Mouse (Mus musculus) liver, embryonic 13.5 days (tissue): Measurements from ENCODE around the gene Ncan. TPM values are rescaled to one million over a fixed set of nuclear protein-coding genes. Genes with fewer than 3 reads are reported as not detected.
A peak's percentile ranks its signal among the peaks of the same experiment; 100 is the strongest.

Experiments
- ATAC-seq: fragments of 200-750 bp; cut with Nextera tagmentation; 2 replicates; pipeline ENCODE4 v1.8.0; 2017; ENCODE audit warnings: low read depth, mild to moderate bottlenecking, moderate number of reproducible peaks, moderate library complexity
- DNase-seq: peaks from one replicate; pipeline ENCODE4 v3.0.0; 2022
- H3K27ac ChIP-seq: fragments of 300-500 bp; sonication (generic); 2 replicates; pipeline ENCODE4 v1.5.1; 2015; ENCODE audit warnings: moderate library complexity, mild to moderate bottlenecking, inconsistent platforms
- H3K27me3 ChIP-seq: fragments of 300-500 bp; sonication (generic); 2 replicates; pipeline ENCODE4 v1.6.1; 2015; ENCODE audit warnings: mild to moderate bottlenecking, inconsistent platforms
- H3K36me3 ChIP-seq: fragments of 300-500 bp; sonication (generic); 2 replicates; pipeline ENCODE4 v1.6.1; 2015; ENCODE audit warnings: mild to moderate bottlenecking, inconsistent platforms
- H3K4me1 ChIP-seq: fragments of 300-500 bp; sonication (generic); replicated peaks from 2 replicates; pipeline ENCODE4 v1.6.1; 2015; ENCODE audit warnings: inconsistent platforms
- H3K4me2 ChIP-seq: fragments of 300-500 bp; sonication (generic); 2 replicates; pipeline ENCODE4 v1.6.1; 2015; ENCODE audit warnings: inconsistent platforms, mild to moderate bottlenecking, moderate library complexity
- H3K4me3 ChIP-seq: fragments of 300-500 bp; sonication (generic); replicated peaks from 2 replicates; pipeline ENCODE4 v1.5.1; 2015; ENCODE audit warnings: mild to moderate bottlenecking, inconsistent platforms
- H3K9ac ChIP-seq: fragments of 300-500 bp; sonication (generic); 2 replicates; pipeline ENCODE4 v1.6.1; 2015; ENCODE audit warnings: mild to moderate bottlenecking, inconsistent platforms
- H3K9me3 ChIP-seq: fragments of 300-500 bp; sonication (generic); replicated peaks from 2 replicates; pipeline ENCODE4 v1.6.1; 2016; ENCODE audit warnings: inconsistent platforms
- whole genome bisulfite sequencing: fragments of 180-500 bp; shearing (Covaris S2); methylation state at CpG from one replicate; pipeline ENCODE4 v1.1.7; 2015; ENCODE audit not compliant: insufficient replicate concordance; 5-methylcytosine and 5-hydroxymethylcytosine counted together
- polyA plus RNA-seq: library from polyadenylated mRNA; unstranded; fragments of >200 nt; fragmentation: Nextera tagmentation; extraction: Ambion mirVana; gene quantifications from 2 replicates; pipeline ENCODE4 v1.2.1, GENCODE M21; 2015

Ncan gene
- polyA plus RNA-seq, 1 experiment from 2014 or later = 0.13 TPM

DNA sequence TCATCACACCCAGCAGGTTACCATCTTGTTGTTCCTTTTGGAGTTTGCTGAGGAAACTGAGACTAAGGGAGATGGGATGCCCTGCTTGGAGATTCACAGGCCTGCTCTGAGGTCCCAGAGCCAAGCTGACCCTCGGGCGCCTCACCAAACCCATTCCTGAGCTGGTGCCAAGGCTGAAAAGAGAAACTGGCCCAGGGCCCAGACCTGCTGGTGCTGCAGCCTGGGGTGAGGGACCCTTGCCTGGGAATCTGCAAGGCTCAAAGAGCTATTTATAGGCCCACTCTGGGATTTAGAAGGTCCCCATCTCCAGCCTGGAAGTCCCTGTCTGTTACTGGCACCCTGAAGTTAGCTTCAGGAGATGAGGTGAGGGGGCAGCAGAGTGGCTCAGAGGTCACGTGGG, 7.8 kb upstream of the Ncan start:
- Histone ChIP-seq H3K4me1 (peaks cover 37% of the 10 kb centered on the region), H3K36me3 (peaks cover 13% of the 10 kb centered on the region), H3K27ac (no peak overlapping the region), H3K9ac (0 out of 2 replicates have a peak overlapping the region, but pooled peaks have one; percentile 10), H3K27me3 (peaks cover 14% of the 10 kb centered on the region), H3K9me3 (no peaks in the 10 kb centered on the region), H3K4me2 (no peak overlapping the region), H3K4me3 (no peak overlapping the region)
- WGBS = 62% methylated on average over 3 of the region's 3 CpGs
- ATAC-seq = no peak
- DNase-seq = no peak

DNA sequence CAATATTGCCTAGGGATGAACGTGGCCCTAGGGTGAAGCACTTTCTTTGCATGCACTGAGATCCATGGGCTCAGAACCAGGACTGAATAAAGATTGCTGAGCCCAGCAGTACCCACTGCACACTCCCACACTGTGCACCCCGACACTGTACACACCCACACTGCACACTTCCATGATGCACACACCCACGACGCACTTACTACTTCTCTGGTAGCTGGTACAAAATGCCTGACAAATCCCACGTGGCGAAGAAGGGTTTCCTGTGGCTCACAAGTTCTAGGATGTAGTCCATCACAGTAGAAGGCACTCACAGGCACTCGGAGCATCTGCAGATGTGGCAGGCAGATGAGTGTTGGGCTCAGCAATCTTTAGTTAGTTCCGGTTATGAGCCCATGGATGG, 4.3 kb upstream of the Ncan start:
- no peaks in the 10 kb centered on the region for H3K9me3 ChIP-seq
- ATAC-seq (no peak), DNase-seq (no peak)
- no peak overlapping the region for H3K4me3 ChIP-seq
- WGBS = 49% methylated on average over 8 of the region's 8 CpGs
- no peak overlapping the region for H3K9ac ChIP-seq
- H3K27ac ChIP-seq = no peak overlapping the region
- H3K4me2 ChIP-seq = no peak overlapping the region
- H3K4me1 ChIP-seq = peaks cover 8% of the 10 kb centered on the region
- H3K27me3 ChIP-seq = peaks cover 41% of the 10 kb centered on the region
- H3K36me3 ChIP-seq = no peaks in the 10 kb centered on the region

DNA sequence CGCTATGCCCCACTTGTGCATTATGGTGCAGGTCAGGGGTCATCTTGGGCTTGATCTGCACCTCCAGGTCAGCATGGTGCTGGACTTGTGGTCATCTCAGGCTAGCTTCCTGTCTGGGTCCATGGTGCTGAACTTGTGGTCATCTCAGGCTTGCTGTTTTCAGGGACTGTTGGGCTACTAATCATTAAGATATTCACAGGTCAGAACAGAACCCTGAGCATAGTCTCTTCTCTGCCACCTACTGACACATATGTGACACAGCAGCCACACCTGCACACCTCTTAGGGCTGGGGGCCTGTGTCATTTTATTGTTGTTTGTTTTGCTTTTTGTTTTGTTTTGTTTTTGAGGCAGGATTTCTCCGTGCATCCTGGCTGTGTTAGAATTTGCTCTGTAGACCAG, 2.2 kb upstream of the Ncan start:
- Histone ChIP-seq H3K27ac (no peak overlapping the region), H3K27me3 (peaks cover 62% of the 10 kb centered on the region), H3K9me3 (no peaks in the 10 kb centered on the region), H3K4me3 (no peak overlapping the region), H3K4me2 (no peak overlapping the region), H3K9ac (peak overlapping the region; percentile 22; the same call in 1 of the 2 replicates), H3K36me3 (no peaks in the 10 kb centered on the region), H3K4me1 (no peaks in the 10 kb centered on the region)
- no peak for DNase-seq
- no peak for ATAC-seq
- WGBS = 51% methylated on average over 2 of the region's 2 CpGs

DNA sequence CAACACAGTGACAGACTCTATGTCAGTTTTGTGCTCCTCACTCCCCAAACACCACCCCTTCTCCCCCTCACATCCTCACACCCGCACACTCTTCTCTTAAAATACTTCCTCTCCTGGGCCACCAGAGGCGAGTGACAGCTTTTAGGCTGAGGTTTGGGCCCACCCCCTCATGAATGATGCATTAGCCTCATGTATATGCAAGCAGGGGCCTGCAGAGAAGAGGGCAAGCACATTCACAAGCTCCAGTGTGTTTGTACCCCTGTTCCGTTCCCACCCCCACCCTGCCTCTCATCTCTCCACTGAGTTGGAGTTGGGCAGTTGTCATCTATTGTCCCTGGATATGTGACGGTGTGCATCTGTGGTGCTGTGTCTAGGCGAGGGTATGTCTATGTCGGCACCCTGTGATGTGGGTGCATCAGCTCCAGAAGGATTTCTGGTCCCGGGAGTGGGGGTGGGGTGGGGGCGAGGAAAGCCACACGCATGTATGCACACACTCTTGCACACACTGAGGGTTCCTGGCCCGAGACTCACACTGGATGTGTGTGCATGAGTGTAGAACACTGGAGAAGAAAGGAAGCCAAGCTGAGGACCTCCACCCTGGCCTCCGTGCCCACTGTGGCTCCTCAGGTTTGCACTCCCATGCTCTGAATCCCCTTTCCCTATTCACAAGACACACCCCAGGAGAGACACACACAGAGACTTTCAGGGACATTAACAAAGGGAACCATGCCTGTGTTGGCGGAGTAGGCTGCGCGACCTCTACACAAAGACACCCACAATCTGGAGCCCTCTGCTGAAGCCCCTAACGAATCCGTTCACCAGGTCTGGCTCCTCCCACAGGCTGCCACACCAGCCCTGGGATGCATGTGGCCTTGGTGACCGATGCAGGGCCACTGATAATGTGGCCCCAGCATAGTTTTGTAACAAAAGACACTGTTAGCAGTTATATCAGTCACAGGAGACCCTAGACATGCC, 1.7 kb downstream of the Ncan start:
- no peaks in the 10 kb centered on the region for H3K4me1 ChIP-seq
- no peak overlapping the region for H3K27ac ChIP-seq
- peaks cover 85% of the 10 kb centered on the region for H3K27me3 ChIP-seq
- DNase-seq (no peak), ATAC-seq (no peak)
- no peaks in the 10 kb centered on the region for H3K36me3 ChIP-seq
- no peak overlapping the region for H3K4me3 ChIP-seq
- no peaks in the 10 kb centered on the region for H3K9me3 ChIP-seq
- WGBS = 16% methylated on average over 17 of the region's 17 CpGs
- no peak overlapping the region for H3K9ac ChIP-seq
- no peak overlapping the region for H3K4me2 ChIP-seq

DNA sequence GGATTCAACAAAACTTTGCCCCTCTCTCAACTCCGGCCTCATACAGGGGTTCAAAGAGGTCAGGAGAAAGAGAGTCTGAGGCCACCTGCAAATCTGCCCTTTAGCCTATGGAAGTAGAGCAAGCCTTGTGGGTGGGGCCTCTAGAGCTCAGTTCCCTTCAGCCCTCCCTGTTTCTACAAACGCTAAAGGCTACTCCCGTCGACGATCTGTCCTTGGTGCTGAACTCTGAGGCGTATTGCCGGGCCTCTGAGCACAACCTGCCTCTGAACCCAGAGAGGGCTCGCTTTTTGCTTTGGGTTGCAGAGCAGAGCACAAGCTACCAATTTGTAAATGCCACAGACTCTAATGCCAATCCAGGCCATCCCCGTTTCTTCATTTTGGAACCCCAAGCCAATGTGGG, 3.1 kb downstream of the Ncan start:
- no peak overlapping the region for H3K4me2 ChIP-seq
- H3K36me3 ChIP-seq = no peaks in the 10 kb centered on the region
- WGBS = 5% methylated on average over 9 of the region's 9 CpGs
- no peak overlapping the region for H3K27ac ChIP-seq
- DNase-seq (peak; percentile 18), ATAC-seq (no peak)
- H3K4me1 ChIP-seq = no peaks in the 10 kb centered on the region
- no peak overlapping the region for H3K9ac ChIP-seq
- H3K9me3 ChIP-seq = no peaks in the 10 kb centered on the region
- no peak overlapping the region for H3K4me3 ChIP-seq
- H3K27me3 ChIP-seq = peaks cover 97% of the 10 kb centered on the region

DNA sequence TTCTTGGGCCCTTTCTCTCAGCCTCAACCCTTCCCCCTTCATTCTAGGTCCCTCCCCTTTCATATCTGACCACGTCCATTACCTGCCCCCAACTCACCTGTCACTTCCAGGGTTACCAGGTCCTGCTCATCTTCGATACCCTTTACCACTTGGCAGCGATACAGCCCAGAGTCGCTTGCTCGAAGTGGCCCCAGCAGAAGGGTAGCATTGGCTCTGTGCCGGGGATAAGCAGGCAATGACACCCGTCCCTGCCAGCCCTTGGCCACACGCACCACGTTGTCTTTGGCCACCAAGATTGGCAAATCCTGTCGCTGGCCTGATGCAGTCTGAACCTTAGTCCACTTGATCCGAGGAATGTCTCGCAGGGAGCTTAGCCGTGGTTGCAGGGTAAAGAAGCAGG, 5.8 kb downstream of the Ncan start:
- ATAC-seq (no peak), DNase-seq (no peak)
- WGBS = 54% methylated on average over 13 of the region's 13 CpGs
- H3K4me2 ChIP-seq = no peak overlapping the region
- H3K27me3 ChIP-seq = peaks cover 99% of the 10 kb centered on the region
- H3K9me3 ChIP-seq = no peaks in the 10 kb centered on the region
- no peak overlapping the region for H3K27ac ChIP-seq
- H3K4me3 ChIP-seq = no peak overlapping the region
- no peaks in the 10 kb centered on the region for H3K4me1 ChIP-seq
- no peaks in the 10 kb centered on the region for H3K36me3 ChIP-seq
- H3K9ac ChIP-seq = no peak overlapping the region

DNA sequence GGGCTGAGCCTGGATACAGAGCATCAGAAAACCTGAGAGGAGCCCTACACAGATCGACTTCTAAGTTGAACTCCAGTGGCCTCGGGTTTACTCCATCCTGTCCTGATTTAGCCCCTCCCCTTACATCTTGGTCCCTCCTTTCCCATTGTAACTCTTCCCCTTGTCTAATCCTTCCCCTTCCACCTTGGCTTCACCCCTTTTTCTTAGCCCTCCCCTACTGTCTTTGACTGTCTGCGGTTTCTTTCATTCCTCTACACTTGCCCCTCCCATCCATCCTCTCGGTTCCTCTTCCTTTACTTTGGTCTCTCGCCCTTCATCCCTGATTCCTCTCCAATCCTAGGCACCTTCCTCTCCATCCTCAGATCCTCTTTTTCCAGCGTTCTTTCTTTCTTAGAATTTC, 6.2 kb downstream of the Ncan start:
- no peak overlapping the region for H3K4me2 ChIP-seq
- no peak overlapping the region for H3K27ac ChIP-seq
- H3K9me3 ChIP-seq = no peaks in the 10 kb centered on the region
- no peaks in the 10 kb centered on the region for H3K4me1 ChIP-seq
- H3K27me3 ChIP-seq = peaks cover 99% of the 10 kb centered on the region
- WGBS = 12% methylated on average over 6 of the region's 6 CpGs
- DNase-seq (no peak), ATAC-seq (no peak)
- H3K9ac ChIP-seq = no peak overlapping the region
- no peaks in the 10 kb centered on the region for H3K36me3 ChIP-seq
- no peak overlapping the region for H3K4me3 ChIP-seq

DNA sequence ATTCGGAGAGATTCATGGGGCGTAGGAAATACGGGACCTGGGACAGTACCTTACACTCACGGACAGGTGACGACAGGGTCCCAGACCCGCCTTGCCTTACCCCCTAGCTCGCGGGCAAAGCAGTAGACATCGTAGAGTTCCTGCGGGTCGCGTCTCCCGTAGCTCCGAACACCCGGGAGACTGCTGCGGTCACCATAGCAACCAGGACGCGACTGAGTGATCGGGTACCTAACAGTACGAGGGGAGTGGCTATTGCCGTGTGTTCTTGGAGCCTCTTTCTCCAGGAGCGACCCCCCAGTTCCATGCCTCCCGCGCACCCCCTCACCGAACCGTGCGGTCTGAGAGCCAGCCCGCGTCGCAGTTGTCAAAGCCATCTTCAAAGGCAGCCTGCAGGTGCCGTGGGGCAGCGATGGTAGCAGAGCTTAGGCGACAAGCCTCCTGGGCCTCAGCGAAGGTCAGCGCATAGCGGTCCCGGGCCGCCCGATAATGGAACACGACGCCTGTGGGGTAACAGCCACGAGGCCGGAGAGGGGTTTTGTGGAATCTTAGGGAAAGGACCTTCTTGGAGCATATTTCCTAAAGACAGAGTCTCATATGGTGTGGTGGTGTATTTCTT, 8.2 kb downstream of the Ncan start:
- ATAC-seq = no peak
- no peak overlapping the region for H3K27ac ChIP-seq
- no peaks in the 10 kb centered on the region for H3K36me3 ChIP-seq
- no peak overlapping the region for H3K4me3 ChIP-seq
- no peak overlapping the region for H3K9ac ChIP-seq
- no peaks in the 10 kb centered on the region for H3K9me3 ChIP-seq
- WGBS = 11% methylated on average over 43 of the region's 43 CpGs
- H3K4me1 ChIP-seq = no peaks in the 10 kb centered on the region
- no peak for DNase-seq
- H3K27me3 ChIP-seq = peaks cover 97% of the 10 kb centered on the region
- no peak overlapping the region for H3K4me2 ChIP-seq

DNA sequence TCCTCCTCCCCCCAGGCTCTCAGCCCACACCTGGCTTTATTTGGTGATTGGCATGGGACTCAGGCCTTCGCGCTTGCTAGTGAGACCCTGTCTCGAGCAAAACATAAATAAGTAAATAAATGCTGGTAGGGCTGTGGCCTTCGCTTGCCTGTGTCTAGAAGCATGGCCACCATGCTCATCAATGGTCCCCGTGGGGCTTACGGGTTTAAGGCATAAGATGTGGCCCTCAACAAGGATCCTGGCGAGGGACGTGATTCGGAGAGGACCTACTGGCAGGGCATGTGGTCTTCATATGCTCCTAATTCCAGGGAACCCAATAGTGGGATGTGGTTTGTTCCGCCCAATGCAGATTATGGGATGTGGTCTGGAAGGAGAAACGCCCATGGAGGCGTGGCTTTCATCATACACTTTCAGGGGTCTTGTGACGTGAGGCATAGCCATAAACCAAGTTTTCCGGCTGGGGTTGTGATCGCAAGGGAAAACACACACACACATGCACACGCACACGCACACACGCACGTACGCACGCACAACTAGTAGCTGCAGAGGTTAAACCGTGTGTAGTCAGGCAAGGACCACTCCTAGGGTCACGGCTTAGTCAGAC, 9.4 kb downstream of the Ncan start:
- 44% methylated on average over 23 of the region's 23 CpGs for WGBS
- no peak overlapping the region for H3K9ac ChIP-seq
- no peak overlapping the region for H3K4me3 ChIP-seq
- H3K4me1 ChIP-seq = no peaks in the 10 kb centered on the region
- H3K9me3 ChIP-seq = no peaks in the 10 kb centered on the region
- no peaks in the 10 kb centered on the region for H3K36me3 ChIP-seq
- peaks cover 85% of the 10 kb centered on the region for H3K27me3 ChIP-seq
- DNase-seq = no peak
- no peak overlapping the region for H3K27ac ChIP-seq
- no peak overlapping the region for H3K4me2 ChIP-seq
- no peak for ATAC-seq

DNA sequence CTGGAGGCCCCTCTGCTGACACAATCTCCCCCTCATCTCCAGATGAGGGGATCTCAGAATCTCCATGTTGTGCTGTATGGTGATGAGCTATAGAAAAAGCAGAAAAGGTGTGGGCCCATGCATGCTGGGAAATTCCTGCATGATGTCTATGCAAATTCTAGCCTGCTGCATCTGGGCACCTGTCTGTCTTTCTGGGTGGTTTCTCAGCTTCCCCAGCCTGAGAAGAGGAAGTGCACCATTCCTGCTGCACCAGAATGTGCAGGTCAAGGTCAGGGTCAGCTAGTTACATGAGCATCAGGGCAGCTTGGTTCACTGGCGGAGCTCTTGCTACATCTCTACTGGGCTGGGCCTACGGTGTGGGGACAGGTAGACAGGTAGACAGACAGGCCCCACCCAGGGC, 10.2 kb downstream of the Ncan start:
- no peaks in the 10 kb centered on the region for H3K9me3 ChIP-seq
- H3K27ac ChIP-seq = no peak overlapping the region
- H3K36me3 ChIP-seq = no peaks in the 10 kb centered on the region
- H3K4me3 ChIP-seq = no peak overlapping the region
- no peak overlapping the region for H3K9ac ChIP-seq
- no peak for ATAC-seq
- H3K27me3 ChIP-seq = peaks cover 82% of the 10 kb centered on the region
- 76% methylated on average over 2 of the region's 2 CpGs for WGBS
- no peak overlapping the region for H3K4me2 ChIP-seq
- no peak for DNase-seq
- no peaks in the 10 kb centered on the region for H3K4me1 ChIP-seq

DNA sequence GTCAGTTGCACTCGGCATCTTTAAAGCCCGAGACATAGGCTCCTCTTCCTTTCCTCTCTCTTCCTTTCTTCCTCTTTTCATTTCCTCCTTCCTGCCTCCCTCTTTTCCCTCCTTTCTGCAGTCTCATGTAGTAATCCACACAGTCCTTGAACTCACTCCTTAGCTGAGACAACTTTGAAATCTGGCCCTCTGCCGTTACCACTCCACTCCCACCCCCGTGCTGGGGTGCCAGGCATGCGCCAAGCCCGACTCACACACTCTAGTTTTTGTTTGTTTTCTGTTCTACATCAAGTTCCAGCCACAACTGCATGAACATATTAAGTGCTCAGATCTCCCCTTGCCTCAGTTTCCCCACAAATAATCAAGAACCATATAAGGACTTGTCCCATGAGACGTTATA, 15.8 kb downstream of the Ncan start:
- Histone ChIP-seq H3K27me3 (peaks cover 33% of the 10 kb centered on the region), H3K4me1 (no peaks in the 10 kb centered on the region), H3K4me2 (no peak overlapping the region), H3K27ac (no peak overlapping the region), H3K9me3 (no peaks in the 10 kb centered on the region), H3K9ac (no peak overlapping the region), H3K36me3 (no peaks in the 10 kb centered on the region), H3K4me3 (no peak overlapping the region)
- no peak for DNase-seq
- 58% methylated on average over 7 of the region's 7 CpGs for WGBS
- no peak for ATAC-seq
